Mouse (Mus musculus) testis, adult 2 months (tissue): ENCODE measurements at regions not wholly inside any gene's neighbourhood (a gene's known extent, or its start where the extent isn't known, plus 50 kb on each side); places are given as distances from the start of the nearest gene placed in this dataset.
A peak's percentile ranks its signal among the peaks of the same experiment; 100 is the strongest.

ENCODE experiments used
- H3K27ac ChIP-seq: fragments of 200-500 bp; 2 replicates; pipeline ENCODE4 v1.5.1; 2012; ENCODE audit warnings: low read depth, low read length; ENCODE audit not compliant: control insufficient read depth, insufficient read depth
- H3K27me3 ChIP-seq: fragments of 200-500 bp; 2 replicates; pipeline ENCODE4 v1.6.1; 2012; ENCODE audit warnings: mild to moderate bottlenecking, low read length, moderate library complexity; ENCODE audit not compliant: control insufficient read depth, insufficient read depth
- H3K36me3 ChIP-seq: fragments of 200-500 bp; 2 replicates; pipeline ENCODE4 v1.6.1; 2012; ENCODE audit warnings: mild to moderate bottlenecking, low read length; ENCODE audit not compliant: control insufficient read depth, insufficient read depth
- H3K4me1 ChIP-seq: fragments of 200-500 bp; 2 replicates; pipeline ENCODE4 v1.6.1; 2012; ENCODE audit warnings: low read length; ENCODE audit not compliant: control insufficient read depth, insufficient read depth
- H3K4me3 ChIP-seq: fragments of 200-500 bp; 2 replicates; pipeline ENCODE4 v1.5.1; 2012; ENCODE audit warnings: low read depth, mild to moderate bottlenecking, low read length, moderate library complexity, mixed read lengths; ENCODE audit not compliant: control insufficient read depth
- CTCF ChIP-seq: fragments of 200-500 bp; IDR thresholded peaks from 2 replicates; pipeline ENCODE4 v1.5.1; 2012; ENCODE audit warnings: low read depth, mild to moderate bottlenecking, inconsistent platforms, low read length, moderate library complexity; ENCODE audit not compliant: control insufficient read depth, insufficient read depth, insufficient replicate concordance
- POLR2A ChIP-seq: fragments of 200-500 bp; IDR thresholded peaks from 2 replicates; pipeline ENCODE4 v1.6.1; 2012; ENCODE audit warnings: low read depth, mild to moderate bottlenecking, inconsistent platforms, low read length, moderate library complexity; ENCODE audit not compliant: control insufficient read depth

DNA sequence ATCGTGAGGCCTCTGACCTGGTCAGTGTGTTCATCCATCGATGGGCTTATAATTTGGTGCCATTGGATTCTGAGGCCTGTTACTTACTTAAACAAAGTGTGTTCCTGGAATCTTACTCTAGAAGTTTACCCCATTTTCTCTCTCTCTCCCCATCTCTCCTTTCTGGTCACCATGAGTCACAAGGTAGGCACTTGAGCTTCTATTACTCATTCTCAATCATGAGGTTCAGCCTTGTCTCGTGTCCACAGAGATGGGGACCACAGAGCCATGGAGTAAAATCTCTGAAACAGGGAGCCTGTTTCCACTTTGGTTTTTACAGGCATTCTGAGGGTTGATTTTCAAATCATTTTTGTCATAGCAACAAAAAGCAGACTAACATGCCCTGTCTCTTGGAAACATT is 304.7 kb upstream of the Rbms1 start:
- Histone ChIP-seq H3K27me3 (no peaks in the 10 kb centered on the region), H3K36me3 (no peaks in the 10 kb centered on the region), H3K4me3 (no peak overlapping the region), H3K4me1 (no peaks in the 10 kb centered on the region), H3K27ac (no peak overlapping the region)
- TF ChIP-seq POLR2A (no peak), CTCF (no peak)

DNA sequence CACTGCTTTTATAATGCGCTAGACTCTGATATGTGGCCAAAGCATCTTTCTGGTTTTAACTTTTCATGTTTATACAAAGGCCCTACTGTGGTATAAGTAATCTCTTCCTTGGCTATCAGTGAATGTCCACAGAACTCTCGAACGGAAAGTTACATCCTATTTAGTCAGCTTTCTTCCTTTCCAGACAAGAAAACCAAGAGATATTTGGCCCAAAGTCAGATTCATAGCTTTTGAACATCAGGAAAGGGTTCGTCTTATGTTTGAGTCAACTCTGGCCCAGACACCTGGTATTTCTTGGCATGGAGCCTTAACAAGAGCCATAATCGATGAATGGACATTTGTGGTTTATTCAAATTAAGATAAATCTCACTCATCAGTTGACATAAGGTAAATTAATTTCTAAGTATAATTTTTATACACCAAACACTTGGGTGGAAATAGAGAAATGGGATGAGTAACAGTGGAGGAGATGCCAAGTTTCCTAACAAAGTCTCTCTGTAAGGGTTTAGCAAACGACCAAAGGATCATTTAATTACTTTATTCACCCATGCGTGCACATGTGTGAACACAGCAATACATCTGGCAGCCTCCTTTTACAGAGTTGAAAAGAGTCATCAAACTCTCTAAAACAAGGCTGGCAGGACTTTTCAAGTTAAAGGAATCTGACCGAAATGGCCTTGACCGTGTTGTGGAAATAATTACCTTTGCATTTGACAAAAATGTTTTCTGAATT is 287.2 kb upstream of the Rbms1 start:
- no peaks in the 10 kb centered on the region for H3K36me3 ChIP-seq
- no peaks in the 10 kb centered on the region for H3K27me3 ChIP-seq
- H3K4me3 ChIP-seq: no peak overlapping the region
- no peaks in the 10 kb centered on the region for H3K4me1 ChIP-seq
- H3K27ac ChIP-seq: no peak overlapping the region
- TF ChIP-seq CTCF: no peak
- no peak for TF ChIP-seq POLR2A

DNA sequence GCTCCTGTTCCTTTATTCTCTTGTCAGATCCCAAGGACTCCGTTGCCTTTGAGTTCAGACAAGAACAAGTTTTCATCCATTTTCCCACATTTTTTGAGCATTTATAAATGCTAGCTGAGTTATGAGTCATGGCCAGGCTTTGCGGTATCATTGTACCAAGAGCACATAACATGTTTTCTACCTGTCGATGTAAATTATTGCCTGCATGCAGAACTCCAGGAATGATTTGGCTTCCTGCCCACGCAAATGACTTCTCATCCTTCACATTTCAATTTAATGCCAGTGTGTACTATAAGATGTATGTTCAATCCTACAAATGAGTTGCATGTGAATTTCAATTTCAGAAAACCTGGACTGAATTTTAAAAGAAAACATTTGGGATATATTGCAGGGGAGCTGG is 285.0 kb upstream of the Rbms1 start:
- TF ChIP-seq POLR2A: no peak
- TF ChIP-seq CTCF: no peak
- Histone ChIP-seq H3K4me3 (no peak overlapping the region), H3K27ac (no peak overlapping the region), H3K36me3 (no peaks in the 10 kb centered on the region), H3K4me1 (no peaks in the 10 kb centered on the region), H3K27me3 (no peaks in the 10 kb centered on the region)

DNA sequence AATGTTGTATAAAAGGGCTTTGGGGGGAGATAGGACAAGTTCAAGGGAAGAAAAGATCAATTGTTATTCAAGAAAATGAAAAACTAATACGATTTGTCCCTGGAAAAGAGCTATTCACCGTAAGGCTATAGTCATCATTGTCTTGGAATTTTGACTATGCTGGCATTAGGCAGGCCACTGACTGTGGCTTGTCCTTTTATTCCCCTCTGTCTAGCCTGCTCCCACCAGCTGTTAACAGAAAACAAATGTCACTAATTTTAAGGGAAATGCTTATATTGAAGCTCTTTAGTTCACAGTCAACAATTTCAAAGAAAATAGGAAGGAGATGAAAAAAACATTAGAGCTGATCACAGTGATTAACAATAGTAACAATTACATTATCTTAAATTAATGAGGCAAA is 284.3 kb upstream of the Rbms1 start:
- Histone ChIP-seq H3K4me3 (no peak overlapping the region), H3K27me3 (no peaks in the 10 kb centered on the region), H3K27ac (no peak overlapping the region), H3K4me1 (no peaks in the 10 kb centered on the region), H3K36me3 (no peaks in the 10 kb centered on the region)
- TF ChIP-seq POLR2A (no peak), CTCF (no peak)

DNA sequence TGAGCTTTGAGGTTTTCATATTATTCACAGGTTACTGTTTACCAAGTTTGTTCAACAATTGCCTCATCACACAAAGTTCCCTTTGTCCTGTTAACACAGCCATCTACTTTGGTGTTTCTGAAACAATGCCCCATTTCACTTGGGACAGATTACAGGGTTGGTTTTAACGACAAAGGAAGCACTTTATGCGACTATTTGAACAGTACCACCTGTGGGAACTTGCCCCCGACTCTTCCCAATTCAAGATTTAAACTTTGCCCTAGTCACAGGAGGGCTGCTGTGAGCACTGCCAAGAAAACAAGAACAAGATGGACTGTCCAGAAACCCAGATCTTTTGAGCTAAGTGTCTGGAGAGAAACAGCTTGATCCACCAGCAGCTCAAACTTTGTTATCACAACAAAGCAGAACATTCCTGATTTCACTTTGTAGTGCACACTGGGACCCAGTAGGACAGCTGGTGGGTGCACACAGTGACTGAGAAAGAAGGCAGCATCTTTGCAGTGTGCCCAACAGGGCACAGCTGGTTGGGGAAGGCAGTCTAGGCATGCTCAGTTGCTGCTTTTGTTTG is 283.8 kb upstream of the Rbms1 start:
- Histone ChIP-seq H3K36me3 (no peaks in the 10 kb centered on the region), H3K4me3 (no peak overlapping the region), H3K27me3 (no peaks in the 10 kb centered on the region), H3K4me1 (no peaks in the 10 kb centered on the region), H3K27ac (peak overlapping the region; percentile 70)
- TF ChIP-seq CTCF (no peak), POLR2A (no peak)

DNA sequence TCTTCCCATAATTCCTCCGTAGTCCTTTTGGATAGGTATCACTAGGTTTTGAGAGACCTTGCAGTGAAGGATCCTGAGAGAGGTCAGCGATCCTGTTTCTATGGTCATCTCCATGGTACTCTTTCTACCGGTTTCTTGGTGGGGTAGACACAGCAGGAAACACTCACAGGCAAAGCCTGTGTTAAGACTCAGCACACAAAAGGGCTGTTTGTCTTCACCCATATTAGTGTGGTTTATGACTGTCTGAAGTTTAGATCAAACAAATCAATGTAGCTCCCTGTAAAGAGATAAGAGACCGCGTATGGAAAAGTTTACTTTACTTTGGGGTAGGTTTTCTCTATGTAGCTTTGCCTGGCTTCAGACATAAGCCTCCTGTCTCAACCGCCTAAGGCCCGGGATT is 282.5 kb upstream of the Rbms1 start:
- no peaks in the 10 kb centered on the region for H3K36me3 ChIP-seq
- H3K4me1 ChIP-seq: no peaks in the 10 kb centered on the region
- H3K4me3 ChIP-seq: no peak overlapping the region
- H3K27ac ChIP-seq: no peak overlapping the region
- no peaks in the 10 kb centered on the region for H3K27me3 ChIP-seq
- TF ChIP-seq POLR2A: no peak
- no peak for TF ChIP-seq CTCF

DNA sequence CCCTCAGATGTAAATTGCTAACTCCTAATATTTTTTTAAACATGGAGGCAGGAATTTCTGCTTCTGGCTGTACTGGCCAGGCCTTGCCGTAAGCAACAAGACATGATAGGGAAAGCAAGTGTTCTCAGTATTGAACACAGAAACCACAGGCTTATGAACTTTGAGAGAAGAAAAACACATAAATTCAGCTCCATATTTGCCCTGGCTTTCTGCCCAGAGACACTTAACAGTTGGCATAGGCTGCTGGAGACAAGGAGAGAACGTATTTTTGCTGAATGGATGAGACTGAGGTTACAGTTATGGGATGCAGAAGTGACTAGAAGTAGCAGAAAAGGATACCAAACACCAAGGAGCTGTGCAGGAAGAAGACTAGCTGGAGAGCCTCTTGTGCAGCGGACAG is 258.7 kb upstream of the Rbms1 start:
- H3K4me3 ChIP-seq: no peak overlapping the region
- H3K36me3 ChIP-seq: no peaks in the 10 kb centered on the region
- no peak overlapping the region for H3K27ac ChIP-seq
- TF ChIP-seq CTCF (no peak), POLR2A (no peak)
- H3K4me1 ChIP-seq: no peaks in the 10 kb centered on the region
- no peaks in the 10 kb centered on the region for H3K27me3 ChIP-seq
